Mouse (Mus musculus): ENCODE measurements around the gene Neo1. TPM values are rescaled to one million over a fixed set of nuclear protein-coding genes. Genes with fewer than 3 reads are reported as not detected.
A peak's percentile ranks its signal among the peaks of the same experiment; 100 is the strongest.

Gene Neo1
- polyA plus RNA-seq, 1 experiment from 2014 or later = 62.1 TPM

DNA sequence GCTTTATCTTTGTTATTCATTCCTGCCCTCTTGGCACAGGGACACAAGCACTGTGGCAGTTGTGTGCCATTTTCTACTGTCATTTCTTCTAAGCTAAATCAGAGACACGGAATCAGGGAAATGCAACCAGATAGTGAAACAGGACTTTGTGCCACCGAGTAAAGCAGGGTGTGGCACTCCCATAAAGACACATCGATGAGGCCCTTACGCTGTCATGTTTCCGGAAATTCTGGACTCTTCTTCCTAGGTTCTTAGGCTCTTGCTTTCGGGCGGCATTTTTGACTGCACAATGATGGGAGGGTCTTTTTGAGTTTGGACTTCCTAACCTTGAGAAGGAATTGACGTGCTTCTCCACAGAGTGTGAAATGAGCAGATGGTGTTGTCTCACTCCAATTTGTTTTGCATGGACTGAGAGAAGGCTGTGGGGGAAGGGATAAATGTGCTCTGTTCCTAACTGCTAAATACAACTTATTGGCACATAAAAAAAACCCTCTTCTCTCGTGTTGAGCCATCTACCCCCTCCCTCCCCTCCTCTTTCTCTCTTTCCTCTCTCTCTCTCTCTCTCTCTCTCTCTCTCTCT, 23.9 kb upstream of the Neo1 start:
- Histone ChIP-seq H3K4me1 (replicated peaks; ENCODE audit: control insufficient read depth, insufficient read depth, low read length) (no peaks in the 10 kb centered on the region), H3K36me3 (replicated peaks; ENCODE audit: control insufficient read depth, insufficient read depth) (no peaks in the 10 kb centered on the region), H3K4me3 (replicated peaks; ENCODE audit: low read length) (no peak overlapping the region), H3K27me3 (ENCODE audit: control insufficient read depth, insufficient read depth, low read length) (no peaks in the 10 kb centered on the region), H3K9ac (no peak overlapping the region), H3K27ac (no peak overlapping the region), H3K4me2 (replicated peaks) (no peak overlapping the region), H3K9me3 (ENCODE audit: control insufficient read depth, low read length) (no peaks in the 10 kb centered on the region)
- ATAC-seq (ENCODE audit: low FRiP score) = no peak
- 73% methylated on average over 9 of the region's 9 CpGs for WGBS
- DNase-seq (ENCODE audit: low spot score) = no peak

DNA sequence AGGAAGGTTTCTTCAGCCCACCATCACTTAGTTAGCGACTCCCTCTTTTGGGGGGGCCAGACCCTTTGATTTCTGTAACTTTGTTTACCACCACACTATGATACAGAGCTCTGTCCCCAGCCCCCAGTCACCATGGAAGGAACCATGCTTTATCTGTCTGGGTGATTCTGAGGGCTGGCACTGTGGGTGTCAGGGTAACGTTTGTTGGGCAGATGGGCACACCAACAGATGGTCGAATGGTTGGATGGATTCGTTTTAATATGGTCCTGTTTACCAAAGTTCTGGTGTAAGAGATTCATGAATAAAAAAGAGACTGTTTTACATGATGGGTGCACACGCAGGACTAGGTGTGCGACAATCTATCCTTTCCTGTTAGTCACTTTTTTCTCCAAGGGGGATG, 22.9 kb upstream of the Neo1 start:
- ATAC-seq (ENCODE audit: low FRiP score) (no peak), DNase-seq (ENCODE audit: low spot score) (no peak)
- Histone ChIP-seq H3K27ac (no peak overlapping the region), H3K9ac (no peak overlapping the region), H3K4me3 (replicated peaks; ENCODE audit: low read length) (no peak overlapping the region), H3K36me3 (replicated peaks; ENCODE audit: control insufficient read depth, insufficient read depth) (no peaks in the 10 kb centered on the region), H3K4me1 (replicated peaks; ENCODE audit: control insufficient read depth, insufficient read depth, low read length) (no peaks in the 10 kb centered on the region), H3K9me3 (ENCODE audit: control insufficient read depth, low read length) (no peaks in the 10 kb centered on the region), H3K27me3 (ENCODE audit: control insufficient read depth, insufficient read depth, low read length) (no peaks in the 10 kb centered on the region), H3K4me2 (replicated peaks) (no peak overlapping the region)
- WGBS = 79% methylated on average over 6 of the region's 6 CpGs

DNA sequence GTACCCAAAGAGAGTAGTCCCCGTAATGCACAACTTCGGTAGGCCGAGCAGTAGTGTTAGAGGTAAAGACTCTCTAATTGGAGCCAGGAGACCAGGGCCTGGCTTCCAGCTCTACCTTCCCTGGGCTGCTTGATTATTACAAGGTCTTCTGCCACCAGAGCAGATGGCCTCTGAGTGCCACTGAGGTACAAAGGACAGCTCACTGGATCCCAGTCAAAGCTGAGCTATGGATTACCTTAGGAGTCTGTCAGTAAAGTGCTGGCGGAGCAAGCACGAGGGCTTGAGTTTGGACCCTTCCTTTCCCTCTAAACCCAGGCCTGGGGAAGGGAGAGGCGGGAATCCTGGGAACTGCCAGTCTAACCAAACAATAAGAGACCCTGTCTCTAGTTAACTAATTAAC, 21.8 kb upstream of the Neo1 start:
- DNase-seq (ENCODE audit: low spot score) (no peak), ATAC-seq (ENCODE audit: low FRiP score) (no peak)
- H3K4me2 ChIP-seq (replicated peaks) = no peak overlapping the region
- H3K27ac ChIP-seq = no peak overlapping the region
- 84% methylated on average over 6 of the region's 6 CpGs for WGBS
- H3K9ac ChIP-seq = no peak overlapping the region
- no peak overlapping the region for H3K4me3 ChIP-seq (replicated peaks; ENCODE audit: low read length)
- no peaks in the 10 kb centered on the region for H3K4me1 ChIP-seq (replicated peaks; ENCODE audit: control insufficient read depth, insufficient read depth, low read length)
- H3K9me3 ChIP-seq (ENCODE audit: control insufficient read depth, low read length) = no peaks in the 10 kb centered on the region
- no peaks in the 10 kb centered on the region for H3K36me3 ChIP-seq (replicated peaks; ENCODE audit: control insufficient read depth, insufficient read depth)
- no peaks in the 10 kb centered on the region for H3K27me3 ChIP-seq (ENCODE audit: control insufficient read depth, insufficient read depth, low read length)

DNA sequence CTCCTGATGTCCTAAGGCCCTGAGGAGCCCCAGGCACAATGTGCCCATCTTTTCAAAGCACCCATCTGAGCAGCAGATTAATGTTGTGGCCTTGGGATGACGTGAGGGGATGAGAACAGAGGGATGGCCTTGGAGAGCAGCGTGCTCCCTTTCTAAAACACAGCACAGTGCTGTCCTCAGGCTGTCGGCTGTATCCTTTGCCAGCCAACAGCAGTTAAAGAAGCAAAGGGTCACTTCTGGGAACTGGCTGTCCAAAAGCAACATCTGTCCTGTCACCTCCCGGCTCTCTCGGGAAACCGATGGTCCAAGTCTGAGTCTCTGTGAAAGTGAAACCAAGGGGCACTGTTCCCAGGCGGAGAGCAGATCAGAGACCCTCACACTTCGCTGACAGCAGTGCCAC, 20.0 kb upstream of the Neo1 start:
- 86% methylated on average over 8 of the region's 8 CpGs for WGBS
- no peak for DNase-seq (ENCODE audit: low spot score)
- Histone ChIP-seq H3K4me3 (replicated peaks; ENCODE audit: low read length) (no peak overlapping the region), H3K27me3 (ENCODE audit: control insufficient read depth, insufficient read depth, low read length) (no peaks in the 10 kb centered on the region), H3K36me3 (replicated peaks; ENCODE audit: control insufficient read depth, insufficient read depth) (no peaks in the 10 kb centered on the region), H3K9ac (no peak overlapping the region), H3K4me2 (replicated peaks) (no peak overlapping the region), H3K27ac (no peak overlapping the region), H3K9me3 (ENCODE audit: control insufficient read depth, low read length) (no peaks in the 10 kb centered on the region), H3K4me1 (replicated peaks; ENCODE audit: control insufficient read depth, insufficient read depth, low read length) (no peaks in the 10 kb centered on the region)
- no peak for ATAC-seq (ENCODE audit: low FRiP score)

DNA sequence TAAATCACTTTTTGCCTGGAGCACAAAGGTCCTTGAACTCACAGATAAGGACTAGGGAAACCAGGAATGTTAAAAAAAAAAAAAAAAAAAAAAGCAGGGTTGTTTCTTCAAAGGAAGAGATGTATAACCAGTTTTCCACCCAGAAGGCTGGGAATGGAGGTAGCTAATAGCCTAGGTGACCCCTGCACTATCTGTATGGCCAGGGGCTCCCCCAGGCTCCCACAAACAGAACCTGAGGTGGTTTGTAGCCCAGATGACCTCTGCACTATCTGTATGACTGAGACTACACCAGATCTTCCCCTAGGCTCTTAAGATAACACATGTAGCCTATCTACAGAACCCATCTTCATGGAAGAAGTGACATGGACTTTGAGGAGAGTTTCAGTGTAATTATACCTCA, 5.6 kb upstream of the Neo1 start:
- DNase-seq (ENCODE audit: low spot score) (no peak), ATAC-seq (ENCODE audit: low FRiP score) (no peak)
- no peaks in the 10 kb centered on the region for H3K9me3 ChIP-seq (ENCODE audit: control insufficient read depth, low read length)
- H3K4me1 ChIP-seq (replicated peaks; ENCODE audit: control insufficient read depth, insufficient read depth, low read length) = no peaks in the 10 kb centered on the region; the same call in 1 of the 2 replicates
- no peaks in the 10 kb centered on the region for H3K36me3 ChIP-seq (replicated peaks; ENCODE audit: control insufficient read depth, insufficient read depth)
- no peak overlapping the region for H3K4me3 ChIP-seq (replicated peaks; ENCODE audit: low read length)
- no peak overlapping the region for H3K9ac ChIP-seq
- no peak overlapping the region for H3K4me2 ChIP-seq (replicated peaks)
- H3K27me3 ChIP-seq (ENCODE audit: control insufficient read depth, insufficient read depth, low read length) = no peaks in the 10 kb centered on the region
- H3K27ac ChIP-seq = no peak overlapping the region

DNA sequence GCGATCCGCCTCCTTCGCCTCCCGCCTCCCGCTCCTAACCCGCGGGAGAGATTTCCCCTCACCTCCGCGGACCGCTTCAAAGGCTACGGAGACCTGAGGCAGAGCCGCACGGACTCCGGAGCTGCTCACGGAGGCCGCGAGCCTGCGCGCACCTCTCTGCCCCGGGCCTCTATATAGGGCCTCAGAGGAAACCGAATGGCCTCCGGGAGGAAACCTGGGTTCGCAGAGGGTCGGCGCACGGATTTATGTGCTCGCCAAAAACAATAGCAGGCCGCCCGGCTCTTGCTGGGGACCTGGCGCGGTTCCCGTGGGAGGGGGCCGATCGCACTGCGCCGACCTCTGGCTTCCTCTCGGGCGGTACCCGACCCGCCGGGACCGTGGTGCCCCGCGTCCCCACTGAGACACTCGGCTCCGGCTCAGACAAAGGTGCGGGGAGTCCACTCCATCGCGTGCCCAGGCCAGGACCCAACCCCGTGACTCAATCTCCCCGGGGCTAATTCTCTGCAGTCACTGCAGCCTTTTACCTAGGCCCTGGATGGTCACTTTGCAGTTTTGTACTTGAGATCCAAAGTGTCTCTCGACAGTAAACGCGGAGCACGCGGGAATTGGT, 596 bp upstream of the Neo1 start:
- ATAC-seq (ENCODE audit: low FRiP score) (peak; percentile 29; the same call in 1 of the 2 replicates), DNase-seq (ENCODE audit: low spot score) (peak; percentile 64)
- H3K4me2 ChIP-seq (replicated peaks) = peak overlapping the region; percentile 84
- peak overlapping the region; percentile 99 for H3K27ac ChIP-seq
- H3K36me3 ChIP-seq (replicated peaks; ENCODE audit: control insufficient read depth, insufficient read depth) = no peaks in the 10 kb centered on the region
- under 1% methylated on average over 52 of the region's 56 CpGs for WGBS
- H3K9me3 ChIP-seq (ENCODE audit: control insufficient read depth, low read length) = no peaks in the 10 kb centered on the region
- peaks cover 21% of the 10 kb centered on the region for H3K4me1 ChIP-seq (replicated peaks; ENCODE audit: control insufficient read depth, insufficient read depth, low read length)
- peak overlapping the region; percentile 99 for H3K4me3 ChIP-seq (replicated peaks; ENCODE audit: low read length)
- peak overlapping the region; percentile 93 for H3K9ac ChIP-seq
- H3K27me3 ChIP-seq (ENCODE audit: control insufficient read depth, insufficient read depth, low read length) = no peaks in the 10 kb centered on the region

DNA sequence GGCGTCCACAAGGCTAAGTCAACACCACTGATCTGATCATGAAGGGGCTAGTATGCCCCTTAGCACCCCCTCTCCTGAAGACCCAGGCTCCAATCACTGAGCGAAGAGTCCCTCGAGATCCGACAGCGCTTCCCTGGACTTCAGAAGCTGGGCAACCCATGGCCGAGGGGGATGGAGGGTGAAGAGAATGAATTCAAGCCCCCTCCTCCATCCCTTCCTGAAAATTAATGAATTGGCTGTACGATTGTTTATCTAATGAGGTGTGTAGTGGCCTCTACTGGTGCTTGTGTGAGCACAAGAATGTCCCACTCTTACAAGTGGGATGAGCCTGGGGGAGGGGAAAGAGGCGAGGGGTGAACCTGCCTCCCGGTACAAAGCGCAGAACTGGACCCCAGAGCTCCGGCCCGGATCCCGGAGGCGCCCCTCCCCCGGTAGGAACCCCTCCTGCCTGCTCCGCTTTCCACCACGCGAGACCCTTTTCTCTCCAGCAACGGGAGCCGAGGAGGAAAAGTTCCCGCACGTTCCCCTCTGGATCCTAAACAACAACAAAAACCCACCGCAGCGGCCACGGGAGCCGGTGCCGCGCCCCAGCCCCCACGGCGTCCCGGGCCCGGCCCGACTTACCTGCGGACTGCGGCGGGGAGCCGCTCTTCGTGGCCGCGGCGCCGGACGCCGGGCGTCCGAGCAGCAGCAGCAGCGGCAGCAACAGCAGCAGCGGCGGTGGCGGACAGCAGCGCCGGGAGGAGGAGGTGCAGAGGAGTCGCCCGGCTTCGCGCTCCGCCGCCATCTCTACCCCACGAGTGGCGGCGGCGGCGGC, 691 bp downstream of the Neo1 start:
- no peaks in the 10 kb centered on the region for H3K36me3 ChIP-seq (replicated peaks; ENCODE audit: control insufficient read depth, insufficient read depth)
- no peaks in the 10 kb centered on the region for H3K27me3 ChIP-seq (ENCODE audit: control insufficient read depth, insufficient read depth, low read length)
- H3K4me1 ChIP-seq (replicated peaks; ENCODE audit: control insufficient read depth, insufficient read depth, low read length) = peaks cover 21% of the 10 kb centered on the region
- H3K27ac ChIP-seq = peak overlapping the region; percentile 99
- ATAC-seq (ENCODE audit: low FRiP score) (peak; percentile 42), DNase-seq (ENCODE audit: low spot score) (peak; percentile 63)
- H3K4me2 ChIP-seq (replicated peaks) = peak overlapping the region; percentile 84
- WGBS = under 1% methylated on average over 61 of the region's 63 CpGs
- H3K9ac ChIP-seq = peak overlapping the region; percentile 93
- peak overlapping the region; percentile 99 for H3K4me3 ChIP-seq (replicated peaks; ENCODE audit: low read length)
- H3K9me3 ChIP-seq (ENCODE audit: control insufficient read depth, low read length) = no peaks in the 10 kb centered on the region

DNA sequence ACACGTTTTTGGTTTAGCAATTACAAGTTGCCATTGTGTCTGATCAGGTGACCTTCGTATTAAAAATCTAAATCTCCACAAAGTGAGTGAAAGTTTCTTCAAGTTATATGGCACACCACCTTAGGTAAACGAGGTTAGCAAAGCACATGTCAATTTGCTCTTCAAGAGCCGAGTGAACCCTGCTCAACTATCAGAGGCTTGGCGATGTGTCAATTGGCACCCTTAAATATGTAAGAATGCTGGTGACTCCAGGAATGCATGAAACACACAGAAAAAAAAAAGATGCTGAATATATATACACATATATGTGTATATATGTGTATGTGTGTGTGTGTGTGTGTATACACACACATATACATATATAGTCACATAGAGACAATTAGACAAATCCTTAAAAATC, 1.4 kb downstream of the Neo1 start:
- DNase-seq (ENCODE audit: low spot score) (no peak), ATAC-seq (ENCODE audit: low FRiP score) (no peak)
- Histone ChIP-seq H3K27ac (no peak overlapping the region), H3K9ac (peak overlapping the region; percentile 93), H3K4me1 (replicated peaks; ENCODE audit: control insufficient read depth, insufficient read depth, low read length) (peaks cover 21% of the 10 kb centered on the region), H3K36me3 (replicated peaks; ENCODE audit: control insufficient read depth, insufficient read depth) (no peaks in the 10 kb centered on the region), H3K4me2 (replicated peaks) (peak overlapping the region; percentile 84), H3K9me3 (ENCODE audit: control insufficient read depth, low read length) (no peaks in the 10 kb centered on the region), H3K27me3 (ENCODE audit: control insufficient read depth, insufficient read depth, low read length) (no peaks in the 10 kb centered on the region), H3K4me3 (replicated peaks; ENCODE audit: low read length) (peak overlapping the region; percentile 99)
- WGBS = 36% methylated on average over 5 of the region's 5 CpGs

DNA sequence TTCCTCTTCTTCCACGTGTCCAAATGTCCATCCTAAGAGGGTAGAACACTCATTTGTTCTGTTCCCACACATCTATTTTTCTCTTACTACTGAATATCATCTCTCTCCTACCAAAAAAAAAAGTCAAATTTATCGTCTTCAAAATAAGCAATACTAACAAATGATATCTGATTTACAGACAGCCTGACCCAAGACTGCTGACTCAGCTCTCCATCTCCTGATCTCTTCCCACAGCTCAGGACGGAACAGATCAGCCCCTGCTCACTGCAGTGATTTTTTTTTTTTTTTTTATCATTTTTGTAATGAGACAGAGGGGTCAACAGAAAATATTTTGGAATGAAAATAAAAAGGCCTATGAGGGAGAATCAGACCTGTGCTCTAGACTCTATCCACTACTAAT, 2.7 kb downstream of the Neo1 start:
- Histone ChIP-seq H3K4me2 (replicated peaks) (peak overlapping the region; percentile 84), H3K36me3 (replicated peaks; ENCODE audit: control insufficient read depth, insufficient read depth) (no peaks in the 10 kb centered on the region), H3K9ac (0 out of 2 replicates have a peak overlapping the region, but pooled peaks have one; percentile 22), H3K4me1 (replicated peaks; ENCODE audit: control insufficient read depth, insufficient read depth, low read length) (peaks cover 21% of the 10 kb centered on the region), H3K9me3 (ENCODE audit: control insufficient read depth, low read length) (0 out of 2 replicates have a peak, but pooled peaks cover 3% of the 10 kb centered on the region), H3K27me3 (ENCODE audit: control insufficient read depth, insufficient read depth, low read length) (no peaks in the 10 kb centered on the region), H3K27ac (no peak overlapping the region), H3K4me3 (replicated peaks; ENCODE audit: low read length) (no peak overlapping the region)
- whole genome bisulfite sequencing = 56% methylated on average over 3 of the region's 3 CpGs
- no peak for DNase-seq (ENCODE audit: low spot score)
- ATAC-seq (ENCODE audit: low FRiP score) = no peak
